Mouse (Mus musculus) testis, adult 2 months (tissue): ENCODE data around the gene Cenps. TPM values are rescaled to one million over a fixed set of nuclear protein-coding genes. Genes with fewer than 3 reads are reported as not detected.
"Not testable (repeated sequence)": the region's sequence is repeated elsewhere in the genome, so short reads cannot be mapped to it uniquely, and the experiment has no call there.

Experiments
- H3K27ac ChIP-seq: fragments of 200-500 bp; 2 replicates; pipeline ENCODE4 v1.5.1; 2012; ENCODE audit warnings: low read depth, low read length; ENCODE audit not compliant: control insufficient read depth, insufficient read depth
- H3K27me3 ChIP-seq: fragments of 200-500 bp; 2 replicates; pipeline ENCODE4 v1.6.1; 2012; ENCODE audit warnings: mild to moderate bottlenecking, low read length, moderate library complexity; ENCODE audit not compliant: control insufficient read depth, insufficient read depth
- H3K36me3 ChIP-seq: fragments of 200-500 bp; 2 replicates; pipeline ENCODE4 v1.6.1; 2012; ENCODE audit warnings: mild to moderate bottlenecking, low read length; ENCODE audit not compliant: control insufficient read depth, insufficient read depth
- H3K4me1 ChIP-seq: fragments of 200-500 bp; 2 replicates; pipeline ENCODE4 v1.6.1; 2012; ENCODE audit warnings: low read length; ENCODE audit not compliant: control insufficient read depth, insufficient read depth
- H3K4me3 ChIP-seq: fragments of 200-500 bp; 2 replicates; pipeline ENCODE4 v1.5.1; 2012; ENCODE audit warnings: low read depth, mild to moderate bottlenecking, low read length, moderate library complexity, mixed read lengths; ENCODE audit not compliant: control insufficient read depth
- CTCF ChIP-seq: fragments of 200-500 bp; IDR thresholded peaks from 2 replicates; pipeline ENCODE4 v1.5.1; 2012; ENCODE audit warnings: low read depth, mild to moderate bottlenecking, inconsistent platforms, low read length, moderate library complexity; ENCODE audit not compliant: control insufficient read depth, insufficient read depth, insufficient replicate concordance
- POLR2A ChIP-seq: fragments of 200-500 bp; IDR thresholded peaks from 2 replicates; pipeline ENCODE4 v1.6.1; 2012; ENCODE audit warnings: low read depth, mild to moderate bottlenecking, inconsistent platforms, low read length, moderate library complexity; ENCODE audit not compliant: control insufficient read depth
- polyA plus RNA-seq: library from polyadenylated mRNA; depleted of rRNA; stranded (reverse); fragments of >200 nt; gene quantifications from 2 replicates; pipeline ENCODE4 v1.2.3, GENCODE M21; 2012

Cenps gene
- polyA plus RNA-seq, 1 experiment, result 10.3 TPM

DNA sequence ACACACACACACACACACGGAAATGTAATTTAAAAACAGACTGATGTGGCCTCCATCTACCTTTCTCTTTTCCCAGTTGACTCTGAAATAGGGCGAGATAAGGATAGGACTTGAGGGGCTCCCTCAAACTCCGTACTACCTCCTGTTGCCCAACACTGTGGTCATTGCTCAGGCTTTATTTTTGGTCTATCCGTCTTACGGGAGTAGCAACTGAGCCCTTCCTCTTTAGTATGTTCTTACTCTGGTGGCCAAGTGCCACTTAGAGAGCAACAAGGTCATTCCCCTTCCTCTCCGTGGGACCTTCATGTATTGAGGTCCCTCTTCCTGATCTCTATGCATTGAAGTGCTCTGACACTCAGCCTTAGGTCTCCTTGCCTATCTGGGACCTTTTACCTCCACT is 36.2 kb upstream of the Cenps start:
- Histone ChIP-seq H3K27me3 (no peaks in the 10 kb centered on the region), H3K27ac (no peak overlapping the region), H3K4me1 (no peaks in the 10 kb centered on the region; the same call in none of the 2 replicates), H3K36me3 (no peaks in the 10 kb centered on the region; the same call in 1 of the 2 replicates), H3K4me3 (no peak overlapping the region)
- no peak for TF ChIP-seq POLR2A
- no peak for TF ChIP-seq CTCF

GRCm38 (mm10) chr4:149172666-149173065 is 35.2 kb upstream of the Cenps start:
- Histone ChIP-seq H3K36me3 (no peaks in the 10 kb centered on the region; the same call in 1 of the 2 replicates), H3K4me1 (no peaks in the 10 kb centered on the region; the same call in none of the 2 replicates), H3K4me3 (no peak overlapping the region), H3K27me3 (no peaks in the 10 kb centered on the region), H3K27ac (0 out of 2 replicates have a peak overlapping the region, but pooled peaks have one; percentile 25)
- TF ChIP-seq POLR2A (no peak), CTCF (no peak)

DNA sequence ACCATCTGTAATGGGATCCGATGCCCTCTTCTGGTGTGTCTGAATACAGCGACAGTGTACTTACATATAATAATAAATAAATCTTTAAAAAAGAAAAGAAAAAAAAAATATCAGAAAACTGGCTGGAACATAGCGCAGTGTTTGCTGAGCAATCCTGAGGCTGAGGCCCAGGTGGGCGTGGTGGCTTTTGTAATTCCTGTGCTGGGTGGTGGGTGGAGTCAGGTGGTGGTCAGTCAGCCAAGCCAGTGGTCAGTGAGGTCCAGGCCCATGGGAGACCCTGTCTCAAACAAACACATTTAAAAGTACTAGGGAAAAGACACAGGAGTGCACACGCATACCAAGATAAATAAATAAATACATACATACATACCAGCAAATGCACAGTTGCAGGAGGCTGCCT is 34.7 kb upstream of the Cenps start:
- no peaks in the 10 kb centered on the region; the same call in 1 of the 2 replicates for H3K36me3 ChIP-seq
- H3K4me3 ChIP-seq, result no peak overlapping the region
- no peaks in the 10 kb centered on the region for H3K27me3 ChIP-seq
- H3K27ac ChIP-seq, result no peak overlapping the region; the same call in 1 of the 2 replicates
- no peak for TF ChIP-seq CTCF
- peaks cover 3% of the 10 kb centered on the region for H3K4me1 ChIP-seq

- TF ChIP-seq POLR2A, result no peak
- no peak for TF ChIP-seq CTCF
- Histone ChIP-seq H3K4me1 (peaks cover 5% of the 10 kb centered on the region), H3K27ac (no peak overlapping the region), H3K36me3 (no peaks in the 10 kb centered on the region), H3K4me3 (no peak overlapping the region), H3K27me3 (no peaks in the 10 kb centered on the region)
Measured at GRCm38 (mm10) chr4:149171581-149171981, 34.2 kb upstream of the Cenps start.

- H3K27ac ChIP-seq, result no peak overlapping the region
Measured at GRCm38 (mm10) chr4:149170394-149170931, 33.0 kb upstream of the Cenps start.

DNA sequence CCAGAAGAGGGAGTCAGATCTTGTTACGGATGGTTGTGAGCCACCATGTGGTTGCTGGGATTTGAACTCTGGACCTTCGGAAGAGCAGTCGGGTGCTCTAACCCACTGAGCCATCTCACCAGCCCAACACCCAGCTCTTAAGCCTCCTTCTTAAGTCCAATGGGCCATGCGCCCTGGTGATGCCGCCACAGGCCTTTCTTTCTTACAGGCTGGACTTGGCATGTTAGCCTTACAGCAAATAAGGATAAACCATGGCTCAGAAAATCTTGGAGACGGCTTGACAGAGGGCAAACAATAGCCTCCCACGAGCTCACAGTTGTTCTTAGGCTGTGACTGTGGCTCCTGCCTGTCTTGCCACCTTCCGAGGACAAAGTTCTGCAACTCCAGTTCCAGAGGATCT is 32.5 kb upstream of the Cenps start:
- not testable (repeated sequence) for H3K4me1 ChIP-seq, H3K27ac ChIP-seq, H3K36me3 ChIP-seq, H3K27me3 ChIP-seq, H3K4me3 ChIP-seq

More at GRCm38 (mm10) chr4:149170394-149170931, 33.0 kb upstream of the Cenps start:
- TF ChIP-seq POLR2A (no peak), CTCF (no peak)
- Histone ChIP-seq H3K4me3 (no peak overlapping the region), H3K27me3 (no peaks in the 10 kb centered on the region), H3K4me1 (peaks cover 5% of the 10 kb centered on the region), H3K36me3 (no peaks in the 10 kb centered on the region)

GRCm38 (mm10) chr4:149168016-149168415 is 30.6 kb upstream of the Cenps start:
- H3K36me3 ChIP-seq, result no peaks in the 10 kb centered on the region
- peaks cover 5% of the 10 kb centered on the region for H3K4me1 ChIP-seq
- H3K27ac ChIP-seq, result no peak overlapping the region
- H3K27me3 ChIP-seq, result no peaks in the 10 kb centered on the region
- H3K4me3 ChIP-seq, result no peak overlapping the region
- TF ChIP-seq CTCF (no peak), POLR2A (no peak)
